Mouse (Mus musculus): ENCODE results near the gene Tmc5. TPM values are rescaled to one million over a fixed set of nuclear protein-coding genes. Genes with fewer than 3 reads are reported as not detected.

The Tmc5 gene
- polyA plus RNA-seq, 1 experiment from 2014 or later: not detected

GRCm38 (mm10) chr7:118627550-118628298 is 30.6 kb downstream of the Tmc5 start:
- 88% methylated on average over 12 of the region's 13 CpGs for WGBS (ENCODE audit: missing documents)
- H3K27ac ChIP-seq: no peak overlapping the region
- H3K79me2 ChIP-seq (ENCODE audit: inconsistent target): no peaks in the 10 kb centered on the region
- no peak overlapping the region for H3K4me3 ChIP-seq (ENCODE audit: inconsistent target)
- H3K36me3 ChIP-seq (ENCODE audit: inconsistent target): no peaks in the 10 kb centered on the region

DNA sequence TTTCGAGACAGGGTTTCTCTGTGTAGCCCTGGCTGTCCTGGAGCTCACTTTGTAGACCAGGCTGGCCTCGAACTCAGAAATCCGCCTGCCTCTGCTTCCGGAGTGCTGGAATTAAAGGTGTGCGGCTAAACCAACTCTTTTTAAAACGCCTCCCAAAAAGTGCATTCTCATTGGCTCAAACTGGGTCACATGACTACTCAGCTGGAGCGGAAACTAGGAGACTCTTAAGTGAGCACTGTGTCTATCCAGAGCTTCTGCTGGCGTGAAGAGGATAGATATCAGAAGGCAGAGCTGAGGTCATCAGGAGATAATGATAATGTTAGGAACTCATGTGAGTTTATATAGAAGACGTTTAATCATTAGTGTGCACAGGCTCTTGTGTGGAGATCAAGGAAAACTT is 36.0 kb downstream of the Tmc5 start:
- Histone ChIP-seq H3K36me3 (ENCODE audit: inconsistent target) (no peaks in the 10 kb centered on the region), H3K27ac (no peak overlapping the region), H3K79me2 (ENCODE audit: inconsistent target) (no peaks in the 10 kb centered on the region), H3K4me3 (ENCODE audit: inconsistent target) (no peak overlapping the region)
- WGBS (ENCODE audit: missing documents): 89% methylated on average over 8 of the region's 9 CpGs

- WGBS (ENCODE audit: missing documents): 91% methylated on average over 7 of the region's 7 CpGs
- no peak overlapping the region for H3K27ac ChIP-seq
- H3K36me3 ChIP-seq (ENCODE audit: inconsistent target): no peaks in the 10 kb centered on the region
- H3K4me3 ChIP-seq (ENCODE audit: inconsistent target): no peak overlapping the region
- no peaks in the 10 kb centered on the region for H3K79me2 ChIP-seq (ENCODE audit: inconsistent target)
These were observed 36.9 kb downstream of the Tmc5 start for GRCm38 (mm10) chr7:118633951-118634350.

DNA sequence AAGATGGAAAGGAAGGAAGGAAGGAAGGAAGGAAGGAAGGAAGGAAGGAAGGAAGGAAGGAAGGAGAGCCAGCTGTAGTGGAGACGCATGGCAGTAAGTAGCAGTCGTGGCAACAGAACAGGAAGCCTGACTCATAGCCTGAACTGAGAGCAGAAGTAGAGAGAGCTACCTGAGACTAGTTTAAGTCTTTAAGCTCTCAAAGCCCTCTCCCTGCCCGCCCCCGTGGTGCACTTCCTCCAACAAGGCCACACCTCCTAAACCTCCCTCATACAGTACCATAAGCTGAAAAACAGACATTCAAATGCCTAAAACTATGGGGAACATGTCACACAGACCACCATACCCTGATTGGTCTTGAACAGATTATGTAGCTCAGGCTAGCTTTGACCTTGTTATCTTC is 40.4 kb downstream of the Tmc5 start:
- H3K36me3 ChIP-seq (ENCODE audit: inconsistent target): no peaks in the 10 kb centered on the region
- no peak overlapping the region for H3K27ac ChIP-seq
- H3K4me3 ChIP-seq (ENCODE audit: inconsistent target): no peak overlapping the region
- H3K79me2 ChIP-seq (ENCODE audit: inconsistent target): no peaks in the 10 kb centered on the region
- WGBS (ENCODE audit: missing documents): 7% methylated on average over 4 of the region's 4 CpGs

- Histone ChIP-seq H3K36me3 (ENCODE audit: inconsistent target) (no peaks in the 10 kb centered on the region), H3K79me2 (ENCODE audit: inconsistent target) (no peaks in the 10 kb centered on the region), H3K27ac (no peak overlapping the region), H3K4me3 (ENCODE audit: inconsistent target) (no peak overlapping the region)
- WGBS (ENCODE audit: missing documents): 100% methylated on average over 1 of the region's 1 CpGs
These were observed 49.1 kb downstream of the Tmc5 start for GRCm38 (mm10) chr7:118646237-118646636.

- no peaks in the 10 kb centered on the region for H3K79me2 ChIP-seq (ENCODE audit: inconsistent target)
- no peak overlapping the region for H3K4me3 ChIP-seq (ENCODE audit: inconsistent target)
- H3K27ac ChIP-seq: no peak overlapping the region
- H3K36me3 ChIP-seq (ENCODE audit: inconsistent target): no peaks in the 10 kb centered on the region
- WGBS (ENCODE audit: missing documents): 89% methylated on average over 7 of the region's 7 CpGs
These were observed 52.2 kb downstream of the Tmc5 start for GRCm38 (mm10) chr7:118649328-118649727.

GRCm38 (mm10) chr7:118650119-118650518 is 53.0 kb downstream of the Tmc5 start:
- Histone ChIP-seq H3K4me3 (ENCODE audit: inconsistent target) (no peak overlapping the region), H3K27ac (no peak overlapping the region), H3K79me2 (ENCODE audit: inconsistent target) (no peaks in the 10 kb centered on the region), H3K36me3 (ENCODE audit: inconsistent target) (no peaks in the 10 kb centered on the region)
- 75% methylated on average over 4 of the region's 4 CpGs for WGBS (ENCODE audit: missing documents)

GRCm38 (mm10) chr7:118650891-118651290 is 53.8 kb downstream of the Tmc5 start:
- H3K79me2 ChIP-seq (ENCODE audit: inconsistent target): no peaks in the 10 kb centered on the region
- no peaks in the 10 kb centered on the region for H3K36me3 ChIP-seq (ENCODE audit: inconsistent target)
- no peak overlapping the region for H3K4me3 ChIP-seq (ENCODE audit: inconsistent target)
- H3K27ac ChIP-seq: no peak overlapping the region
- 92% methylated on average over 1 of the region's 1 CpGs for WGBS (ENCODE audit: missing documents)

DNA sequence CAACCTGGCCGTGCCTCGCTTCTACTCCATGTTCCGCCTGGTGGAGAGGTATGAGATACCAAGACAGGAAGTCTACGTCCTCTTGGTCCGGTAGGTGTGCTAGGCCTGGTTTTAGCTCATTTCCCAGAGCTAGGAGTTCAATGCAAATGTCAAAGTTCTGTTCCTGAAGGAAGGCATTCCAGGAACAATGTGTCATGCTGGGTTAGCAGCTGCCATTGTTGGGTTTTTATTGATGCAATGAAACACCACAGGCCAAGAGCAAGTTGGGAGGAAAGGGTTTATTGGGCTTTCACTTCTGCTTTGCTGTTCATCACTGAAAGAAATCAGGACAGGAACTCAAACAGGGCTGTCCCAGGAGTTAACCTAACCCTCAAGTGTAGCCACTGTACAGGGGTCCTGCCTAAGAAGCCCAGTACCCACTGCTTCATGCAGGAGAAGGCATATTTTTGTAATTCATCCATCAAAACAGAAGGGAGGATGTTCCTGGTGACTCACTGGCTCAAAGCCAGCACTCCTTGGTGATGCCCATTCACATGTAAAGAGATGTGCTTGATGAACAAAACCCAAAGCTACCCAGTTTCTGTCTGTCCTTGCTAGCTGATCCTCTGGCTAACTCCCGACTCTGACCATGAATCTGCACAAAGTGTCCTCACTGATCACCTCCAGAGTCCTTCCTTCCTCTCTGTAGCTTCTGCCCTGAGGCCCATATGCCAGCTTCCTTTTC is 55.6 kb downstream of the Tmc5 start:
- Histone ChIP-seq H3K4me3 (ENCODE audit: inconsistent target) (no peak overlapping the region), H3K79me2 (ENCODE audit: inconsistent target) (no peaks in the 10 kb centered on the region), H3K27ac (no peak overlapping the region), H3K36me3 (ENCODE audit: inconsistent target) (no peaks in the 10 kb centered on the region)
- 86% methylated on average over 6 of the region's 6 CpGs for WGBS (ENCODE audit: missing documents)

GRCm38 (mm10) chr7:118656730-118657129 is 59.6 kb downstream of the Tmc5 start:
- 65% methylated on average over 6 of the region's 6 CpGs for WGBS (ENCODE audit: missing documents)
- no peak overlapping the region for H3K27ac ChIP-seq
- H3K36me3 ChIP-seq (ENCODE audit: inconsistent target): no peaks in the 10 kb centered on the region
- no peak overlapping the region for H3K4me3 ChIP-seq (ENCODE audit: inconsistent target)
- no peaks in the 10 kb centered on the region for H3K79me2 ChIP-seq (ENCODE audit: inconsistent target)

DNA sequence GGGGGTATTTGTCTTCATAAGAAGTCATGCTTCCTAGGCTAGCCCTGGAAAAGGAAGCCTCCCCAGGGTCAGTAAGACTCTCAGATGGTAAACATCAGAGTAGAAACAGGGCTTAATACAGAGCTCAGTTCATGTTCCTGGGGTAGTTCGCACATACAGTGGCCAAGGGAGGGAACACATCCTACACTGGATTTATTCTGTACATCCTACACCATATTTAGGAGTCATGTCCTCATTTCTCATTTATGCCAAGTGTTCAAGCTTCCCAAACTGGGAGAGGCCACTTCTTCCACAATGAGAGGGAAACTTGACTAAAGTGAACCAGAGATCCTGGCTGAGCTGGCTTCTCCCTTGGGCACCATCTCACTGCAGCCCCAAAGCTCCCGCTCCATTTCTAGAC is 70.7 kb downstream of the Tmc5 start:
- WGBS (ENCODE audit: missing documents): 95% methylated on average over 2 of the region's 2 CpGs
- Histone ChIP-seq H3K27ac (no peak overlapping the region), H3K36me3 (ENCODE audit: inconsistent target) (no peaks in the 10 kb centered on the region)

DNA sequence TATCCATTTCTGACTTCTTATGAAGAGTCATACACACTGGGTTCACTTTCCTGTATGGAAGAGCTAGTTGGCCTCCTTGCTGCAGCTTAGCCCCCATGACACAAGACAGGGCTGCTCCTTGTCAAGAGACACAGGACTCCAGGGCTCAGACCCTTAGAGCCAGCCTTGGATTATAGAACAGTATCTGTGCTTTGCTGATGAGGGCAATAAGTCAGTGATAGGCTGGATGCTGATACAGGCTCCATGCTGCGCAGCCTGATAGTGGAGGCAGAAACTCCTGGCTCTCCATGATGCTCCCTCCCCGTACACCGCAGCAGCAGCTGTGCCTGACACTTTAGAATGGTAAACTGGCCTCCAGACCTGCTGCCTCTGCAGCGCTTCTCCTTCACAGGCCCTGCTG is 73.0 kb downstream of the Tmc5 start:
- H3K79me2 ChIP-seq (ENCODE audit: inconsistent target): no peaks in the 10 kb centered on the region
- H3K27ac ChIP-seq: no peak overlapping the region
- no peaks in the 10 kb centered on the region for H3K36me3 ChIP-seq (ENCODE audit: inconsistent target)
- WGBS (ENCODE audit: missing documents): 83% methylated on average over 4 of the region's 4 CpGs
- no peak overlapping the region for H3K4me3 ChIP-seq (ENCODE audit: inconsistent target)

More for the DNA sequence above, 70.7 kb downstream of the Tmc5 start:
- H3K4me3 ChIP-seq (ENCODE audit: inconsistent target): no peak overlapping the region
- H3K79me2 ChIP-seq (ENCODE audit: inconsistent target): no peaks in the 10 kb centered on the region

DNA sequence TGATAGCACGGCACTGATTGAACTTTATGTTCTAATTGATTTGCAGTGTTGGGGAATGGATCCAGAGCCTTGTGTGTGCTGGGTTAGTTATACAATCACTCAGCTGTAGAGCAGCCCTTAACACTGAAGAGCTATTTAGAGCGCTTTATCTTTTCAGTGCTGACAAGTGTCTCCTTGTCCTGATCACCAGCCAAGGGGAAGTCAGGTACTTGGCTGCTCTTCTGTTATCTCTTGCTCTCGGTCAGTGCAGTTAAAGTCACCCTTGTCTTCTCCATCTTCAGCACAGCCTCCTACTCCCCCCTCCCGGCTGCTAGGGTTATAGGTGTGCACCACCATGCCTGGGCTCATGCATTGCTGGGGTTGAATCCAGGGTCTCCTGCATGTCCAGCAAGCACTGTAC is 79.7 kb downstream of the Tmc5 start:
- Histone ChIP-seq H3K79me2 (ENCODE audit: inconsistent target) (no peaks in the 10 kb centered on the region), H3K27ac (no peak overlapping the region), H3K4me3 (ENCODE audit: inconsistent target) (no peak overlapping the region), H3K36me3 (ENCODE audit: inconsistent target) (no peaks in the 10 kb centered on the region)
- 94% methylated on average over 4 of the region's 4 CpGs for WGBS (ENCODE audit: missing documents)

DNA sequence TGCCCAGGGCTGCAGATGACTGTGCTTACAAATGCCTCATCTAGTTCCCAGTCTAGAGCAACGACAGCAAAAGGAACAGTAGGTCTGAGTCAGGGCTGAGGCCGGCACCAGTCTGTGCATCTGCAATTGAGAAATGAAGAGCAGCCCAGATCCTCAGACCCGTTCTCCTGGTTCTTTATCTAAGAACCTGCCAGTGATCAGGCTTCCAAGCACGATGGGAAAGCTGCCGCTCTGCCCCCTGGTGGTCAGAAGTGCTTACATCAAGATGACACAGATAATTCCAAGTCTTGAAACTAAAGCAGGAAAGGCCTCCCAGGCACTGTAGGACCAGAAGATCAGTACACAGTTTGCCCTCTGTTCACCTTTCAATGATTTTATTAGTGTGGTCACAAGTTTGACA is 91.1 kb downstream of the Tmc5 start:
- no peaks in the 10 kb centered on the region for H3K79me2 ChIP-seq (ENCODE audit: inconsistent target)
- H3K27ac ChIP-seq: no peak overlapping the region
- peaks cover 35% of the 10 kb centered on the region for H3K36me3 ChIP-seq (ENCODE audit: inconsistent target)
- 51% methylated on average over 5 of the region's 5 CpGs for WGBS (ENCODE audit: missing documents)
- no peak overlapping the region for H3K4me3 ChIP-seq (ENCODE audit: inconsistent target)

- no peak overlapping the region for H3K4me3 ChIP-seq (ENCODE audit: inconsistent target)
- H3K79me2 ChIP-seq (ENCODE audit: inconsistent target): no peaks in the 10 kb centered on the region
- H3K36me3 ChIP-seq (ENCODE audit: inconsistent target): peaks cover 39% of the 10 kb centered on the region
- 91% methylated on average over 7 of the region's 7 CpGs for WGBS (ENCODE audit: missing documents)
- no peak overlapping the region for H3K27ac ChIP-seq
These were observed 92.0 kb downstream of the Tmc5 start for GRCm38 (mm10) chr7:118689088-118689487.
